Mouse (Mus musculus): Measurements from ENCODE around the gene Arnt. TPM values are rescaled to one million over a fixed set of nuclear protein-coding genes. Genes with fewer than 3 reads are reported as not detected.
A peak's percentile ranks its signal among the peaks of the same experiment; 100 is the strongest.

Arnt gene
- polyA plus RNA-seq, 1 experiment from 2014 or later: 42.5 TPM

DNA sequence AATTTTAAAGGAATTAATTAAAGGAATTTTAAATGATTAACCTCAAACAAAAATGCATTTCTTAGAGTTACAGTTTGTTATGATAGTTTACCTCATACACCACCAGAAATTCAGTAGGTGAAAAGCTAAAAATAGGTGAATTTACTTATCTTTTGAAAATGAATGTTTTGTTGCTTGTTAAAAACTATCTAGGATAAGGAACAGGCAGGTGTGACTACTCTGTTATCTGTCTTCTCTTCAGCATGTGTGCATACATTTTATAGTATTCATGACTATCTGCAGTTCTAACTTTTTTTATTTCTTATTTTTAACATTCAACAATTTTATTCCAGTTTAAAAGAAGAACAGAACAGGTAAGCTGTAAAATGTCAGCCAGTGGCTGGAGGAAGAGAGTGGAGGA is 29.7 kb downstream of the Arnt start:
- Histone ChIP-seq H3K36me3 (peaks cover 65% of the 10 kb centered on the region), H3K4me2 (no peak overlapping the region), H3K27ac (no peak overlapping the region), H3K4me3 (replicated peaks) (no peak overlapping the region), H3K9me3 (replicated peaks) (no peaks in the 10 kb centered on the region), H3K27me3 (no peaks in the 10 kb centered on the region), H3K4me1 (no peaks in the 10 kb centered on the region), H3K9ac (no peak overlapping the region)
- ATAC-seq (replicated peaks; ENCODE audit: low FRiP score): no peak

- Histone ChIP-seq H3K27ac (no peak overlapping the region), H3K27me3 (no peaks in the 10 kb centered on the region), H3K4me2 (no peak overlapping the region), H3K36me3 (peaks cover 87% of the 10 kb centered on the region), H3K9me3 (replicated peaks) (no peaks in the 10 kb centered on the region), H3K9ac (no peak overlapping the region), H3K4me1 (no peaks in the 10 kb centered on the region), H3K4me3 (replicated peaks) (no peak overlapping the region)
- ATAC-seq (replicated peaks; ENCODE audit: low FRiP score): no peak
- WGBS: 100% methylated on average over 1 of the region's 1 CpGs
Measured at GRCm38 (mm10) chr3:95478966-95479365, 44.8 kb downstream of the Arnt start.

DNA sequence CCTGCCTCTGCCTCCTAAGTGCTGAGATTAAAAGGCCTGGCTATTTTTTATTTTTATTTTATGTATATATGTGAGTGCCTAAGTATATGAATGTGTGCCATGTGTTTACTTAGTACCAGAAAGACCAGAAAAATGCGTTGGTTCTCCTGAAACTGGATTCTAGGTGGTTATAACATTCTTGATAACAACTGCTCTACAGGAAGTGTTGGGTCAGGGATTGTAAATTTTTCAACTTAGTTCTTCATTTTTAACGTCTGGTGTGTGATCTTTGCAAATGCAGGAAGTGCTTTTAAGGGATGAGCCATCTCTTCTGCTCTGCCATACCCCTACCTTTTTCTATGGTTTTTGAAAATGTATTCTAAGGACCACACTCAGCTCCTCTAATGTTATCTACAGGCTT is 52.2 kb downstream of the Arnt start:
- H3K27me3 ChIP-seq: no peaks in the 10 kb centered on the region
- WGBS: 70% methylated on average over 2 of the region's 2 CpGs
- no peak overlapping the region for H3K4me3 ChIP-seq (replicated peaks)
- H3K9me3 ChIP-seq (replicated peaks): no peaks in the 10 kb centered on the region
- H3K4me2 ChIP-seq: no peak overlapping the region
- peaks cover 83% of the 10 kb centered on the region for H3K36me3 ChIP-seq
- ATAC-seq (replicated peaks; ENCODE audit: low FRiP score): no peak
- H3K4me1 ChIP-seq: no peaks in the 10 kb centered on the region
- H3K9ac ChIP-seq: no peak overlapping the region
- H3K27ac ChIP-seq: no peak overlapping the region

GRCm38 (mm10) chr3:95488679-95489078 is 54.5 kb downstream of the Arnt start:
- Histone ChIP-seq H3K27me3 (no peaks in the 10 kb centered on the region), H3K36me3 (peaks cover 91% of the 10 kb centered on the region), H3K4me3 (replicated peaks) (no peak overlapping the region), H3K4me1 (no peaks in the 10 kb centered on the region), H3K9me3 (replicated peaks) (no peaks in the 10 kb centered on the region), H3K4me2 (no peak overlapping the region), H3K9ac (no peak overlapping the region), H3K27ac (no peak overlapping the region)
- ATAC-seq (replicated peaks; ENCODE audit: low FRiP score): no peak
- 86% methylated on average over 3 of the region's 3 CpGs for WGBS

DNA sequence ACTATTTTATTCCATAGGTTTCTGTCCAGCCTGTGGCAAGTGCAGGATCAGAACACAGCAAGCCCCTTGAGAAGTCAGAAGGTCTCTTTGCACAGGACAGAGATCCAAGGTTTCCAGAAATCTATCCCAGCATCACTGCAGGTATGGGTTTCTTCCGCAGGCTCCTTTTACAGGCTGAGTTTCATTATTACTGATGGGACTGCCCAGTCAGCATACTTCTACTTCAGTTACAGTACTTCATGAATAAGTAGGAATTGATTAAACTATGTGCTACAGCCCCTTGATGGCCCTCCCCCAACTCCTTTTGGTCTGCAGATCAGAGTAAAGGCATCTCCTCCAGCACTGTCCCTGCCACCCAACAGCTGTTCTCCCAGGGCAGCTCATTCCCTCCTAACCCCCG is 56.0 kb downstream of the Arnt start:
- no peaks in the 10 kb centered on the region for H3K27me3 ChIP-seq
- no peaks in the 10 kb centered on the region for H3K4me1 ChIP-seq
- WGBS: 95% methylated on average over 2 of the region's 2 CpGs
- peaks cover 95% of the 10 kb centered on the region for H3K36me3 ChIP-seq
- no peak for ATAC-seq (replicated peaks; ENCODE audit: low FRiP score)
- H3K9me3 ChIP-seq (replicated peaks): no peaks in the 10 kb centered on the region
- no peak overlapping the region for H3K9ac ChIP-seq
- no peak overlapping the region for H3K4me2 ChIP-seq
- no peak overlapping the region for H3K27ac ChIP-seq
- H3K4me3 ChIP-seq (replicated peaks): no peak overlapping the region

DNA sequence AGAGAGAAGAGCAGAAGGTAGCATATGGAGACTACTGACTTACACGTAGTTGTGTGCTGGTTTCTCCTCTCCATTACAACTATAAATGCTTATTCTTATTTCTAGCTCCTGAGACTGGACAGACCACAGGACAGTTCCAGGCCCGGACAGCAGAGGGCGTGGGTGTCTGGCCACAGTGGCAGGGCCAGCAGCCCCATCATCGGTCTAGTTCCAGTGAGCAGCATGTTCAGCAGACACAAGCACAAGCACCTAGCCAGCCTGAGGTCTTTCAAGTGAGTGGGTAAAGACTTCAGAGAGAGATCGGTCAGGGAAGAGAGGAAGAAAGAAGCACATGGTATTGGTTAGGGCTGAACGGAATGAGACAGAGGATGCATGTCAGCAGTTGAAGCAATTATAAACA is 60.2 kb downstream of the Arnt start:
- H3K36me3 ChIP-seq: peaks cover 74% of the 10 kb centered on the region

GRCm38 (mm10) chr3:95498229-95498628 is 64.0 kb downstream of the Arnt start:
- H3K9ac ChIP-seq: no peak overlapping the region
- H3K4me1 ChIP-seq: no peaks in the 10 kb centered on the region
- WGBS: 73% methylated on average over 2 of the region's 2 CpGs
- H3K4me2 ChIP-seq: no peak overlapping the region
- peaks cover 38% of the 10 kb centered on the region for H3K36me3 ChIP-seq
- ATAC-seq (replicated peaks; ENCODE audit: low FRiP score): no peak
- H3K27me3 ChIP-seq: no peaks in the 10 kb centered on the region
- H3K27ac ChIP-seq: no peak overlapping the region
- no peak overlapping the region for H3K4me3 ChIP-seq (replicated peaks)
- H3K9me3 ChIP-seq (replicated peaks): no peaks in the 10 kb centered on the region

More for the DNA sequence above, 60.2 kb downstream of the Arnt start:
- H3K9ac ChIP-seq: no peak overlapping the region
- no peak for ATAC-seq (replicated peaks; ENCODE audit: low FRiP score)
- 73% methylated on average over 6 of the region's 6 CpGs for WGBS
- H3K27me3 ChIP-seq: no peaks in the 10 kb centered on the region
- H3K4me2 ChIP-seq: no peak overlapping the region
- H3K4me1 ChIP-seq: no peaks in the 10 kb centered on the region
- H3K4me3 ChIP-seq (replicated peaks): no peak overlapping the region
- no peaks in the 10 kb centered on the region for H3K9me3 ChIP-seq (replicated peaks)
- no peak overlapping the region for H3K27ac ChIP-seq

GRCm38 (mm10) chr3:95499024-95499423 is 64.8 kb downstream of the Arnt start, which contains the start of gene Ctsk:
TSS of gene Ctsk (plus strand) at chr3:95499256.
- peaks cover 30% of the 10 kb centered on the region for H3K36me3 ChIP-seq
- no peaks in the 10 kb centered on the region for H3K27me3 ChIP-seq
- no peaks in the 10 kb centered on the region for H3K4me1 ChIP-seq
- peak within 1 kb of the TSS; percentile 22; the same call in 1 of the 2 replicates for H3K27ac ChIP-seq
- no peak for ATAC-seq (replicated peaks; ENCODE audit: low FRiP score)
- 78% methylated on average over 7 of the region's 7 CpGs for WGBS
- peak within 1 kb of the TSS; percentile 12; the same call in 1 of the 2 replicates for H3K4me2 ChIP-seq
- H3K4me3 ChIP-seq (replicated peaks): peak within 1 kb of the TSS; percentile 12; the same call in 1 of the 2 replicates
- no peak within 1 kb of the TSS for H3K9ac ChIP-seq
- H3K9me3 ChIP-seq (replicated peaks): no peaks in the 10 kb centered on the region

DNA sequence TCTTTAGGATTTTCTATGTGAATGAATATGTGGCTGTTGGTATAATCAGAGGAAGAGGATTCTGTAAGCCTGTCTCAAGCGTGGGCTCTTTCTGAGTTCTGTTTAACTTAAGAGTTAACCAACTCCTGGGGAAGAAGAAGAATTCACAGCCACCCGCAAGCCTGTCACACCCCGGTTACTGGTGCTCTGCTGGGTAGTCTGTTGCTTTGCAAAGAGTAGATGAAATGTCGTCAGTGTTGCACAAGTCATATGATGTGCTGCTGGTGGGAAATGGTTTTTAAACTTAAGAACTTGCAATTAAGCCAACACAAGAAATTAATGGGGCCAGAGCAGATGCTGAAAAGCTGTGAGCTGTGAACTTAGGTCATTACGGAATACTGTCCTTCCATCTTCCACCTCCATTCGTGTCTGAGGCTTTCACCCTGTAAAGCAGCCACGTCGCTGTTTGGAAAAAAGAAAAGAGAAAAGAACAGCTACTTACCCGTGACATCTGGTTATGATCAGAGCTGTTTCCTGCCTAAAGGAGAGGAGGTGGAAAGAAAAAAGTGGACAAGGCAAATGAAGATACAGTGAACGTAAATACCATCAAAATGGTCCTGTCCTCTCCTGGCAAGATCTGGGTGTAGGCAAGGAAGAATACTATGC is 65.4 kb downstream of the Arnt start:
- Histone ChIP-seq H3K27me3 (no peaks in the 10 kb centered on the region), H3K27ac (peak overlapping the region; percentile 22; the same call in 1 of the 2 replicates), H3K4me3 (replicated peaks) (peak overlapping the region; percentile 12; the same call in 1 of the 2 replicates), H3K4me1 (no peaks in the 10 kb centered on the region), H3K36me3 (peaks cover 24% of the 10 kb centered on the region), H3K9me3 (replicated peaks) (no peaks in the 10 kb centered on the region), H3K9ac (no peak overlapping the region), H3K4me2 (peak overlapping the region; percentile 12; the same call in 1 of the 2 replicates)
- 52% methylated on average over 10 of the region's 10 CpGs for WGBS
- no peak for ATAC-seq (replicated peaks; ENCODE audit: low FRiP score)

DNA sequence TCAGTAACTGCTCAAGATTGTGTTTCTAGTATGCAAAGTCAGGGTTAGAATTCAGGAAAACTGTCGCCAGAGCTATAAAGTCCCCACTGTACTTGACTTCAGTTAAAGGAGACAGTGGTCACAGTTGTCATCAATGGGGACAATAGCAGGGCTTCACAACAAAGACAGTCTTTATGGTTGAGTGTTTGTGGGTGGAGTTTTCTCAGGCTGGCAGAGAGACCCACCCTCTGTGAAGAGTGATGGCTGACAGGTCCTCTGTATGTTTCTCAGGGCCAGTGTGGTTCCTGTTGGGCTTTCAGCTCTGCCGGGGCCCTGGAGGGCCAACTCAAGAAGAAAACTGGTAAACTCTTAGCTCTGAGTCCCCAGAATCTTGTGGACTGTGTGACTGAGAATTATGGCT is 68.1 kb downstream of the Arnt start:
- ATAC-seq (replicated peaks; ENCODE audit: low FRiP score): no peak

DNA sequence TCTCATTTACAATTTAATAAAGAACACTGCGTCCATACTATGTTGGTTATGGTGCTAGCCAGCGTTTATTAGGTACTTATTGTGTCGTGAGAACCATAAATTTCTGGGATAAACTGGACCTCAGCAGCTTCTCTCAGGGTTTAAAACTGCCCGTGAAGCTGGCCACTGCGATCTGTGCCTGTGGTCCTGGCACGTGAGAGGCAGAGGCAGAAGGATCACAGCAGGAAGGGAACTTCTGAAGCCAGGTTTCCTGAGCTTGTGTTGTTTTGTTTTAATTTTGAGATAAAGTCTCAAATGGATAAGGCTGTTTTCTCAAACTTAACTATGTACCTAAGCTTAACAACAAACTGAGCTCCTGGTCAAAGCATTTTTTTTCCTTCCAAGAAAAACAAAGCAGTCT is 75.2 kb downstream of the Arnt start:
- H3K4me2 ChIP-seq: no peak overlapping the region
- no peaks in the 10 kb centered on the region for H3K27me3 ChIP-seq
- H3K36me3 ChIP-seq: no peaks in the 10 kb centered on the region; the same call in 1 of the 2 replicates
- H3K4me3 ChIP-seq (replicated peaks): no peak overlapping the region
- ATAC-seq (replicated peaks; ENCODE audit: low FRiP score): no peak
- H3K9ac ChIP-seq: no peak overlapping the region
- no peaks in the 10 kb centered on the region for H3K9me3 ChIP-seq (replicated peaks)
- H3K4me1 ChIP-seq: no peaks in the 10 kb centered on the region
- 63% methylated on average over 6 of the region's 6 CpGs for WGBS
- H3K27ac ChIP-seq: no peak overlapping the region

More for the DNA sequence above, 68.1 kb downstream of the Arnt start:
- Histone ChIP-seq H3K9me3 (replicated peaks) (no peaks in the 10 kb centered on the region), H3K4me3 (replicated peaks) (no peak overlapping the region), H3K27ac (no peak overlapping the region), H3K4me1 (no peaks in the 10 kb centered on the region), H3K36me3 (no peaks in the 10 kb centered on the region; the same call in 1 of the 2 replicates), H3K4me2 (no peak overlapping the region), H3K9ac (no peak overlapping the region), H3K27me3 (no peaks in the 10 kb centered on the region)
- 56% methylated on average over 2 of the region's 2 CpGs for WGBS

- ATAC-seq (replicated peaks; ENCODE audit: low FRiP score): no peak
- no peaks in the 10 kb centered on the region for H3K4me1 ChIP-seq
- no peak overlapping the region for H3K27ac ChIP-seq
- no peaks in the 10 kb centered on the region for H3K27me3 ChIP-seq
- H3K4me3 ChIP-seq (replicated peaks): no peak overlapping the region
- no peak overlapping the region for H3K4me2 ChIP-seq
- WGBS: 71% methylated on average over 9 of the region's 9 CpGs
- no peak overlapping the region for H3K9ac ChIP-seq
- no peaks in the 10 kb centered on the region for H3K9me3 ChIP-seq (replicated peaks)
- no peaks in the 10 kb centered on the region; the same call in 1 of the 2 replicates for H3K36me3 ChIP-seq
Measured at GRCm38 (mm10) chr3:95511611-95512180, 77.5 kb downstream of the Arnt start.
